Mouse (Mus musculus): ENCODE measurements around the gene Tnfrsf13b. TPM values are rescaled to one million over a fixed set of nuclear protein-coding genes. Genes with fewer than 3 reads are reported as not detected.
"Not testable (repeated sequence)": the region's sequence is repeated elsewhere in the genome, so short reads cannot be mapped to it uniquely, and the experiment has no call there.

The Tnfrsf13b gene
- polyA plus RNA-seq, 1 experiment from 2014 or later = 0.37 TPM

DNA sequence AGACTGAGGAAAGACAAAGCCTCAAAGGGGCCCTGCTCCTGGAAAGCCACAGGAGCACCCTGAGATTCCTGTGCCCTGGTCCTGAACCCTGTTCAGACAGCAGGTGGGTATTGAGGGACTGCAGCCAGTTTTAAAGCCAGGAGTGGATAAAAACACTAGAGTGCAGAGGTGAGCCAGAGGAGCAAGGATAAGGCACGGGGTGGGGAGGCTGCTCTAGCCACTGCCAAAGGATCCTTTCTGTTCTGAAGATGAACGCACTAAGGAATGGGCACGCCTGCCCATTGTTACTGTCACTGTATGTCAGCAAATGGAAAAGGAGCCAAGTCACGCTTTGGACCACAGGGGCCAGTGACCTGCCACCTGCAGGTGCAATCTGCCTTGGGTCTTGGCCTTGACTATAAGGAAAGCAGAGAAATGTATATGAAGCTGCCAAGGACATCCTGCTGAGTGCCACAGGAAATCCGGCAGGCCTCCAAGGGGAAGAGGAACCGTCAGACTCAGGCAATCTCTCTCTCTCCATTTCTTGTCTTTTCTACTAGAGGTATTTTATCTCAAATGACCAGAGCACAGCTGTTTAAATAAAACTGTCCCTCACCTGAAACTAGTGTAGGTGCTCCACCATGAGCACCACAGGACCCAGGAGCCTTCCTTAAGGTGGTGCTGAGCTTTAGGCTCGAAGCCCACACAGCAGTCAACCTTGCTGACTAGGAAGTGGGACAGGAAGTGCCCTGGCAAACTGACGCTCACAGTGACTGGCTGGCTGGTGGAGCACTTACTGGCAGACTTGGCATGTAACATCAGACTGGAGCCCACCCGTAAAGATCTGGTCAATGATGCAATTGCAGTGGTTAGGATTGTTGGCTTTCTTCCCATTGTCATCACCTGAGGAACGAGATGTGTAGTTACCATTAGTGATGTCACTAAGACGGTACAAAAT, 33.5 kb downstream of the Tnfrsf13b start:
- Histone ChIP-seq H3K36me3 (replicated peaks) (peaks cover 100% of the 10 kb centered on the region), H3K4me1 (no peaks in the 10 kb centered on the region), H3K4me3 (replicated peaks) (no peak overlapping the region), H3K9me3 (no peaks in the 10 kb centered on the region), H3K4me2 (no peak overlapping the region), H3K27ac (no peak overlapping the region), H3K9ac (no peak overlapping the region), H3K27me3 (no peaks in the 10 kb centered on the region)
- WGBS = 87% methylated on average over 11 of the region's 11 CpGs
- no peak for ATAC-seq (ENCODE audit: low FRiP score)

DNA sequence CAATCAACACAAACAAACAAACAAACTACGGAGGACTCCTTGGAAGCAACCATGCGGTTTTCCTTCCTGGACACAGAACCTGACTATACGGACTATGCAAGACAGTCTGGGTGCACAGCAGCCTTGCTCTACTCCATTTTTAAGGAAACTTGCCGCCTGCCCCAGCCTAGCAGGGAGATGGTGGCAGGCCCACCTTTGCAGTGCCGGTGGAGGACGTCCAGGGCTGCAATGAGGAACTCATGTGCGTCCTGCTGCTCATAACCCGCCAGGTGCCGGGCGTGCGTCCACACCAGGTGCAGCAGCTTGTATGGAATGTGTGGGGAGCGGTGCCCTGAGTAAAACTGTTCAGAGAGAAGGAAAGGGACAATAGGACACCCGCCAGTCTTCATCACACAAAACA, 34.6 kb downstream of the Tnfrsf13b start:
- Histone ChIP-seq H3K4me2 (no peak overlapping the region), H3K9me3 (no peaks in the 10 kb centered on the region), H3K27ac (no peak overlapping the region), H3K9ac (no peak overlapping the region), H3K4me3 (replicated peaks) (no peak overlapping the region), H3K4me1 (no peaks in the 10 kb centered on the region), H3K36me3 (replicated peaks) (peaks cover 100% of the 10 kb centered on the region), H3K27me3 (no peaks in the 10 kb centered on the region)
- ATAC-seq (ENCODE audit: low FRiP score) = no peak
- 92% methylated on average over 13 of the region's 13 CpGs for WGBS

DNA sequence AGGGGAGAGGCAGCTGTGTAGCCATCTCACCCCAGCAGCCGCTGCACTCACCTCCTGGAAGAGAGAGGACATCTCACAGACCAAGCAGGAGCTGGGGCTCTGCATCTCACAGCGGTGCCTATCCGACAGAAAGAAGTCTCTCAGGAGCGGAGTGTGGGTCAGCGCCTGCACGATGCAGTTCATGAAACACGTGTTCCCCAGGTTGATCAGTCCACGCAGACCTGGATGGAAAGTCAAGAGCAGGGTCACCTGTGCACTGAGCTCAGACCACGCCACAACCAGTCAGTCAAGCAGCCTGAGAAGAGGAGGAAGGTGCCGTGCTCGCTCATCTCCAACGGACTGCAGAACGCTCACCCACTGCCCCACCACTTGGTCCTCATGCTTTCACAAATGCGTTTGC, 36.2 kb downstream of the Tnfrsf13b start:
- no peak overlapping the region for H3K9ac ChIP-seq
- no peaks in the 10 kb centered on the region for H3K27me3 ChIP-seq
- H3K36me3 ChIP-seq (replicated peaks) = peaks cover 99% of the 10 kb centered on the region
- no peak overlapping the region for H3K4me3 ChIP-seq (replicated peaks)
- 94% methylated on average over 14 of the region's 14 CpGs for WGBS
- H3K27ac ChIP-seq = no peak overlapping the region
- no peaks in the 10 kb centered on the region for H3K9me3 ChIP-seq
- no peak overlapping the region for H3K4me2 ChIP-seq
- no peak for ATAC-seq (ENCODE audit: low FRiP score)
- H3K4me1 ChIP-seq = no peaks in the 10 kb centered on the region

DNA sequence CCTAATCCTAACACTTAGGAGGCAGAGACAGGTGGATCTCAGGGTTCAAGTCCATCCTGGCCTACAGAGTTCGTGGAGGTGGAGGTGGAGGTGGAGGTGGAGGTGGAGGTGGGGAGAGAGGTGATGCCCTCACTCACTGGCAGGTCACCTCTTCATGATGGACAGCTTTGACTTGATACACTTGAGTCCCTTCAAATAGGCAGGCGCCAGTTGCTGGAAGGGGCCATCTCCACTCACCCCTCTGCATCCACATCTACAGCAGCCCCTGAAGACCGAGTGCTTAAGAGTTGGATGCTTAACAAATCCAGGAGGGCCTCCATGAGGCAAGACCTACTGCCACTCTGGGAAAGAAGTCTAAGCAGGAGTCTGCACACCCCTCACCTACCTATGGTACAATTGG, 36.8 kb downstream of the Tnfrsf13b start:
- ATAC-seq (ENCODE audit: low FRiP score) = no peak
- no peak overlapping the region for H3K9ac ChIP-seq
- H3K4me2 ChIP-seq = no peak overlapping the region
- no peaks in the 10 kb centered on the region for H3K9me3 ChIP-seq
- H3K4me1 ChIP-seq = no peaks in the 10 kb centered on the region; the same call in 1 of the 2 replicates
- 85% methylated on average over 3 of the region's 3 CpGs for WGBS
- no peaks in the 10 kb centered on the region for H3K27me3 ChIP-seq
- H3K27ac ChIP-seq = no peak overlapping the region
- H3K4me3 ChIP-seq (replicated peaks) = no peak overlapping the region
- peaks cover 98% of the 10 kb centered on the region for H3K36me3 ChIP-seq (replicated peaks)

DNA sequence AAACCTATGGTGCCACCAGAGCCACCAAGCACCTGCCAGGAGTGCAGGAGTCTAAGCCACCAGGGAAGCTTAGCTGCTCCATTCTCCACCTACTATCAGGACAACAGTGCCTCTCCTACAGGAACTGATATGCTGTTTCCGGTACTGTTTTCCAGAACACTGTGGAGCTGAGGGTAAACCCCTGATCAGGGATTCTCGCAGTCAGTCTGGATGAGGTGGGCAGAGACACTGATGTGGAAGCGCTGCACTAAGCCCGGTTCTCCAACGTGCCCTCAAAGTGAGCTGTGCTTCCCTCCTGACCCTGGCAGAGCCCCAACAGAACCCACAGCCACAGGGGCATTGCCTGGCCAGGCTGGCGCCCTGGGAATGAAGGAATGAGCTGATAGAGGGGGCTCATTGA, 37.8 kb downstream of the Tnfrsf13b start:
- WGBS = 96% methylated on average over 6 of the region's 6 CpGs
- no peak overlapping the region for H3K4me2 ChIP-seq
- no peak overlapping the region for H3K27ac ChIP-seq
- H3K9ac ChIP-seq = no peak overlapping the region
- H3K9me3 ChIP-seq = no peaks in the 10 kb centered on the region
- no peak overlapping the region for H3K4me3 ChIP-seq (replicated peaks)
- peaks cover 88% of the 10 kb centered on the region for H3K36me3 ChIP-seq (replicated peaks)
- peaks cover 8% of the 10 kb centered on the region for H3K4me1 ChIP-seq
- no peaks in the 10 kb centered on the region for H3K27me3 ChIP-seq
- no peak for ATAC-seq (ENCODE audit: low FRiP score)

DNA sequence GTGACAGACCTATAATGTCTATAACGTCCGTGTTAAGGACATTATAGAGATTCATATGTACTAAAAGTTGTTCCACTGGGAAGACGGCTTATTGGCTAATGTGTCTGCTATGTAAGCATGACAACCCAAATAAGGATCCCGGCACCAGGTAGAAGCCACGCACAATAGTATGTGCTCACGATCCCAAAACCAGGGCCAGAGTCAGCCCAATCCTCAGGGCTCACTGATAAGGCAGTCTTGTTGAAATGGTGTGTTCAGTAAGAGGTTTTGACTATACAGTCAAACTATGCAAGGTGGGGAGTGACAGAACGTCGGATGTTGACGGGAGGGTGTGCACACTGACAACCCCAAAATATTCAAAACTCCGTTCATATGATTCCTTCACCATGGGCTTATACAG, 38.3 kb downstream of the Tnfrsf13b start:
- Histone ChIP-seq H3K4me2 (no peak overlapping the region), H3K4me3 (replicated peaks) (no peak overlapping the region), H3K27ac (no peak overlapping the region), H3K27me3 (no peaks in the 10 kb centered on the region), H3K9me3 (no peaks in the 10 kb centered on the region), H3K4me1 (peaks cover 13% of the 10 kb centered on the region), H3K9ac (no peak overlapping the region), H3K36me3 (replicated peaks) (peaks cover 83% of the 10 kb centered on the region)
- WGBS = 94% methylated on average over 10 of the region's 10 CpGs
- no peak for ATAC-seq (ENCODE audit: low FRiP score)

DNA sequence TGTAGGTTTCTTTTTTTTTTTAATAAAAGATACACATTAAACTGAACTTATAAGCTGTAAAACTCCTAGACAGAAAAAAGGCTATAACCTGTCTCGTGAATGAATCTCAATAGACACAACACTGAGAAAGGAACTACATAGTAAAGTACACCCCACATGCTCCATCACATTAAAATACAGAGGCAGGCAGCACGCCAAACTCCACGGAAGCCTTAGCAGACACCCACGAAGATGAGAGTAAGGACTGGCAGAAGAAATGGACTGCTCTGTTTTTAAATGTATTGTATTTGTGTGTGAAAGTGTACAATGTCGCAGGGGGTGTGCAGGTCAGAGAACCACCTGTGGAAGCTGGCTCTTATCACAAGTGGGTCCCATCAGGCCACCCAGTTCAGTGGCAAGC, 43.6 kb downstream of the Tnfrsf13b start:
- H3K9me3 ChIP-seq = no peaks in the 10 kb centered on the region
- peaks cover 36% of the 10 kb centered on the region for H3K36me3 ChIP-seq (replicated peaks)
- WGBS = 93% methylated on average over 5 of the region's 5 CpGs
- H3K27me3 ChIP-seq = no peaks in the 10 kb centered on the region
- no peak overlapping the region for H3K9ac ChIP-seq
- peaks cover 48% of the 10 kb centered on the region for H3K4me1 ChIP-seq
- ATAC-seq (ENCODE audit: low FRiP score) = no peak
- H3K4me2 ChIP-seq = no peak overlapping the region
- no peak overlapping the region for H3K4me3 ChIP-seq (replicated peaks)
- no peak overlapping the region for H3K27ac ChIP-seq

DNA sequence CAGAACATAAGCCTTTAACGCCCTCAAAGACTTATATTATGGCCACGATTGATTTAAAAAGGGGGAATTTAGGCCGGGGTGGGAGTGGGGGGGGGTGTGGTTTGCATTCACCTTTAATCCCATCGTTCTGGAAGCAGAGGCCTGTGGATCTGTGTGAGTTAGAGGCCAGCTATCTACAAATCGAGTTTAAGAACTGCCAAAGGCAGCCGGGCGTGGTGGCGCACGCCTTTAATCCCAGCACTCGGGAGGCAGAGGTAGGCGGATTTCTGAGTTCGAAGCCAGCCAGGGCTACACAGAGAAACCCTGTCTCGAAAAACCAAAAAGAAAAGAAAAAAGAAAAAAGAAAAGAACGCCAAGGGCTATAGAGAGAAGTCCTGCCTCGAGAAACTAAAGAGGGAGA, 46.9 kb downstream of the Tnfrsf13b start:
- Histone ChIP-seq H3K4me2 (peak overlapping the region; percentile 63), H3K4me3 (replicated peaks) (peak overlapping the region; percentile 98), H3K9ac (peak overlapping the region; percentile 100), H3K4me1 (peaks cover 48% of the 10 kb centered on the region)
- 27% methylated on average over 15 of the region's 15 CpGs for WGBS
- H3K36me3 ChIP-seq (replicated peaks); H3K27me3 ChIP-seq; H3K27ac ChIP-seq; H3K9me3 ChIP-seq; ATAC-seq (ENCODE audit: low FRiP score): not testable (repeated sequence)

DNA sequence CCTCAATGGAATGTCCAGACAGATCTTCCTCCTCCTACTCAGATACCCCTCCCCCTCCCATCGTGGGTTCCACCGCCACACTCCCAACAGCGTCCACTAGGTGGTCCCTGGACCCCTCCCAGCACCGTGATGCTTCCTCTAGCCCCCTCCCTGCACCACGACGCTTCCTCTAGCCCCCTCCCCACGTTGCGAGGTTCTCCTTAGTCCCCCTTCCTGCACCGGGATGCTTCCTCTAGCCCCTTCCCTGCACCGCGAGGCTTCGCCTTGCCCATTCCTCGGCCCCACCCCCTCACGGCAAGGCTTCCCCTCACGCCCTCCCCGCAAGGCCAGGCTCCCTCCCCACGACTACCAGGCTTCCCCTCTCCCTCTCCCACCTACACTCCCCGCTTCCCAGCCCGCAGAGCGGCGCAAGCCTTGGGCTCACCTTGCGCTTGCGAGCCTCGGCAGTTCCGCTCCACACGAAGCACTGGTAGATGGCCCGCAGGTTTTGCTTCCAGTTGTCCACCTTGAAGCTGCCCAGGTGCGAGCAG, 47.8 kb downstream of the Tnfrsf13b start:
- no peaks in the 10 kb centered on the region for H3K27me3 ChIP-seq
- peak overlapping the region; percentile 98 for H3K27ac ChIP-seq
- H3K36me3 ChIP-seq (replicated peaks) = peaks cover 6% of the 10 kb centered on the region; the same call in 1 of the 2 replicates
- peak; percentile 53 for ATAC-seq (ENCODE audit: low FRiP score)
- WGBS = 1% methylated on average over 28 of the region's 28 CpGs
- H3K4me2 ChIP-seq = peak overlapping the region; percentile 63
- H3K9ac ChIP-seq = peak overlapping the region; percentile 100
- H3K9me3 ChIP-seq = no peaks in the 10 kb centered on the region
- peaks cover 40% of the 10 kb centered on the region for H3K4me1 ChIP-seq
- peak overlapping the region; percentile 98 for H3K4me3 ChIP-seq (replicated peaks)

DNA sequence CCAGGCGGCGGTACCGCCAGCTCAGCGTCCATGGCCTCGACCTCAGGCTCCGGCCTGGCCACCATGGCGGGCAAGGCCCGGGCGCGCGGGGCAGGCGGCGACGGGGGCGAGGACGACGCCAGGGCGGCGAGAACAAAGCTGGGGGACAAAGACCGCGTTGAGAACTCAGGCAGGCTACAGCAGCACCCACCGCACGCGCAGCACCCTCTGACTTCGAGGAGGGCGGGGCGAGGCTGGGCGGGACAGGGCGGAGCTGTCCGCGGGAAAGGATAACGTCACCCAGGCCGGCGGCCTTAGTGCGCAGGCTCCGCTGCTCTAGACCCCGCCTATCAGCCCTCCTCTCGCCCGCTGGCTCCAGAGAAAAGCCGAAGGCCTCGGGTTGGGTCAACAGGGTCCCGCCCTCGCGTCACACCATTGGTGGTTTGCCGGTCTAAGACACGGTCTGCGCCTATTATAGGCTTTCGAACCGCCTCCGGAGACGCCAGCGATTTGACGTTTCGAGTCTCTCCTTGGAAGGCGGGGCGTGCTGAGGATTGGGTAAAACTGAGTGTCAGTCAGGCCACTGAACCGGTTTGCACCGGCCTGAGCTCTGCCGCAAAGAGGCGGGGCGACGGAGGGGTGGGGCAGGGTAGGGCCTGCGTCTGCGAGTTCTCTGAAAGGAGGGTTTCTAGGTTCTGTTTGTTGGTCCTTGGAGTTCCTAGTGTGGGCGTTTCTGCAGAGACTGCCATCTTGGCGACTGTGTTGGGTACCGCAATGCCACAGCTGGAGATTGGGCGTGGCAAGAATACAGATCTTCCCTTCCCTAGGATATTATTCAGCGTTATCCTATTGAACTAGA, 48.5 kb downstream of the Tnfrsf13b start, which contains the start of gene Usp22:
Usp22 (minus strand) TSS at position 235 of the 838 bp plus-strand sequence.
- Histone ChIP-seq H3K4me3 (replicated peaks) (peak within 1 kb of the TSS; percentile 98), H3K36me3 (replicated peaks) (peaks cover 6% of the 10 kb centered on the region; the same call in 1 of the 2 replicates), H3K27me3 (no peaks in the 10 kb centered on the region), H3K9me3 (no peaks in the 10 kb centered on the region), H3K4me2 (peak within 1 kb of the TSS; percentile 63), H3K4me1 (peaks cover 35% of the 10 kb centered on the region), H3K27ac (peak within 1 kb of the TSS; percentile 98), H3K9ac (peak within 1 kb of the TSS; percentile 100)
- ATAC-seq (ENCODE audit: low FRiP score) = peak; percentile 97
- WGBS = under 1% methylated on average over 68 of the region's 69 CpGs

DNA sequence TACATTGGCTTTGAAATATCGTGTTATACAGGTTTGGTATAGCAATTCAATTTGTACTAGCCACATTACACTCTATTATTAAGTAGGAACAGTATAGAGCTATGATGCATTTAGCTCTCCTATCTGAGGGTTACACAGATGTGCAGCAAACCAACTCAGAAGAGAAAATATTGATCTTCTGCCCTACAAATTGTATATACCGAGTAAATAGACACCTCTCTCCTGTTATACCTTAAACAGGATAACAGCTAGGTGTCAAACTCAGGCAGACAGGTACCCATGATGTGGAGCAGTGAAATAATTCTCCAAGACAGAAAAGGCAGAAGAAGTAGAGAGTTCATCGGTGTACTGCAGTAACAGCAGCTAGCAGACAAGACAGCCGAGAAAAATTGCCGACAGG, 49.2 kb downstream of the Tnfrsf13b start:
- Histone ChIP-seq H3K27ac (peak overlapping the region; percentile 47; the same call in 1 of the 2 replicates), H3K4me3 (replicated peaks) (no peak overlapping the region), H3K4me2 (peak overlapping the region; percentile 44), H3K9ac (no peak overlapping the region), H3K9me3 (no peaks in the 10 kb centered on the region), H3K27me3 (no peaks in the 10 kb centered on the region), H3K36me3 (replicated peaks) (peaks cover 6% of the 10 kb centered on the region; the same call in 1 of the 2 replicates), H3K4me1 (peaks cover 28% of the 10 kb centered on the region)
- 72% methylated on average over 5 of the region's 5 CpGs for WGBS
- ATAC-seq (ENCODE audit: low FRiP score) = no peak

DNA sequence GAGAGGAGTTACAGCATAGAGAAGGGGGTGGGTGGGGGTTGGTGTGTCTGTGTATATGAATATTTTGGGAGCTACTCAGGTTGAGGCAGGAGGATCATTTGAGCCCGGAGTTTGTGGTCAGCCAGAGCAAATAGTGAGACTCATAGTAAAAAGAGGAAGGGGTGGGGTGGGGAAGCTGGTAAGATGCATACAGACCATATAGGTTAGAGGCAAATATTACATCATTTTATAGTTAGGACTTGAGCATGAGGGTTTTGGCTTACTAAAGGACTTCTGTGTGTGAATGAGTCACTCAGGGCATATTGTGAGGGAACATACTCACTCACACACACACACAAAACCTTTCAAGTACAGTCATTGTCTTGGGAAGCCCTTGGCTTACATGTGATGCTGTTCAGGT, 49.8 kb downstream of the Tnfrsf13b start:
- ATAC-seq (ENCODE audit: low FRiP score) = no peak
- H3K4me3 ChIP-seq (replicated peaks) = no peak overlapping the region
- 0 out of 2 replicates have a peak overlapping the region, but pooled peaks have one; percentile 47 for H3K27ac ChIP-seq
- H3K4me2 ChIP-seq = no peak overlapping the region; the same call in 1 of the 2 replicates
- peaks cover 23% of the 10 kb centered on the region for H3K4me1 ChIP-seq
- no peak overlapping the region for H3K9ac ChIP-seq
- H3K9me3 ChIP-seq = no peaks in the 10 kb centered on the region
- H3K27me3 ChIP-seq = no peaks in the 10 kb centered on the region
- WGBS = 98% methylated on average over 1 of the region's 1 CpGs
- H3K36me3 ChIP-seq (replicated peaks) = peaks cover 6% of the 10 kb centered on the region; the same call in 1 of the 2 replicates
